Mouse (Mus musculus) 3T3-L1 (cell line): ENCODE results near the gene Gm45261.

Source experiments
- DNase-seq: peaks from one replicate; pipeline ENCODE4 v3.0.0-alpha.2; 2015; ENCODE audit warnings: low read depth, low spot score

The Gm45261 gene

DNA sequence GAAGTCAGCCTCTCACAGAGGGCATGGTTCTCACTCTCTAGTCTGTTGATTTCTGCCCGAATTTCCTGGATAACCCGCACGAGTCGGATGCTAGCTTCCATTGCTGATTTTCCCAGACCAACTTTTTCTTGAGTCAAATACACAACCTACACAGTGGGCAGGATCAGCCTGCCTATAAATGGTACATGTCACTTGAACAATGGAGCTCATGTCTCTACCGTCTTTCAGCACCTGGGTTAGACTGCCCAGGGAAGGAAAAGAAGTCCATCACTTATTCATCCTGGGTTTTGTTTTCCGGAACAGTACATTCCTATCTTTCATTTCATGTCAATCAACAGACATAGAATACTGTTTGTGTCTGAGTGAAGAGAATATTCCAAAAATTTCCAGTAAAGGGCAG lies at the start of gene Gm45261:
Gm45261 (minus strand) TSS at position 101 of the 400 bp plus-strand sequence.
- no peak for DNase-seq

DNA sequence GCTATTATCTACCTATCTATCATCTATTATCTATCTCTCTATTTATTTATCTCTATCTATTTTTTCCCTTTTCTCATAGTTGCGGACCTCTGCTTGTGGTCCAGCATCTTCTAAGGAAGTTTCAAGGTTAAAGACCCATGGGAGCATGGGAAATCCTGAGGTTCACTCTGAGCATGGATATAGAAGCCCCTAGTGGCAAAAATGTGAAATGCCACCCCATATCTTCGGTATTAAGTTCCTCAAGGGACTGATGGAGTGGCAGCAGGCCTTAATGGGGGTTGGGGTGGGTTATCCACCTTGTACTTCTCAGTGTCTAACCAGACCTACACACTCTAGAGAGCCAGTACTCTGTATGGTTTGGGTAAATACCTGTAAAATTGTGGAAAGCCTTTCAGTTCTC lies 43.5 kb upstream of the Gm45261 start:
- peak; percentile 51 for DNase-seq

DNA sequence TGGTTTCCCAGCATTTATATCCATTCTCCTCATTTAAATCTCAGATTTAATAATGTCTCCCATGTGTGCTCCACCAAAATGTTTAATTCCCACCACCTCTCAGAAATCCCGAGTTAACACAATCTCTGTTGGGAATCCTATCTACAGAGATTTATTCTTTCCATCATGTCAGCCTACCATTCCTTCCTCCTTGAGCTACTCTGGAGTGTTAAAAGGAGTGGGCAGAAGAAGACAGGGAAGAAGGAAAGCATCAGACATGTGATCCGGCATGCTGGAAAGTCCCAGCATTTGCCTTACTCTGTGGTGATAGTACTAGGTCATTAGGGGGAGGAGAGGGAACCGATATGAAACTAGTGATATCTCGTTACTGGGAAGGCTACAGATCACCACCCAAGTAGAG lies 42.8 kb upstream of the Gm45261 start:
- no peak for DNase-seq

DNA sequence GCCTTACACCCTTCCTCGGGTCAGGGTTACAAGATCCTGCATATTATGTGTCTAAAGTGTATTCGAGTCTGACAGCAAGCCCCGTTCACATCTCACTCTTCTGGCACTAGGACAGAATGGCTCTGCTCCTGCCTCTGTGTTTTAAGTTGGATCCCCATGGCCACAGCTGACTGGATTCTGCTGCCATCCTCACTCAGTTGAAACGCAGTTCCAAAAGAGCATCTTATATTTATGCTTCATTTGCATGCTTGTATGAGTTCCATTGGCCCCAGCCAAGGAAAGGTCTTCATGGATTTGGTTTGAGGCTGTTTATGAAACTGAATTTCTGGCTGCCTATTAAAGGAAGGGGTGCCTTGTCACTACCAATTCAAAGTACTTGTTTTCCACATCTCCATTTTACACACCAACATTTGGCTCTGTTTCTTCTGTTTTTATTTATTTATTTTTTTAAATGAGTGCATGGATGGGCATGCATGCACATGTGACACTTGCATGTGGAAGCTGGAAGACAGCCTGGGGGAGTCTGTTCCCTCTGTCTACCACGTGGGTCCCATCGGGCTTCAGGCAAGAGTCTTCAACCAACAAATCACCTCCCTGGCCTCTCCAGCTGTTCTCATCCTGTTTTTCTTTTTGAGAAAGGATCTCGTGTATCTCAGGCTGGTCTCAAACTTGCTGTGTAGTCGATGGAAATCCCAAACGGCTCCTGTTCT lies 41.4 kb upstream of the Gm45261 start:
- DNase-seq = no peak

DNA sequence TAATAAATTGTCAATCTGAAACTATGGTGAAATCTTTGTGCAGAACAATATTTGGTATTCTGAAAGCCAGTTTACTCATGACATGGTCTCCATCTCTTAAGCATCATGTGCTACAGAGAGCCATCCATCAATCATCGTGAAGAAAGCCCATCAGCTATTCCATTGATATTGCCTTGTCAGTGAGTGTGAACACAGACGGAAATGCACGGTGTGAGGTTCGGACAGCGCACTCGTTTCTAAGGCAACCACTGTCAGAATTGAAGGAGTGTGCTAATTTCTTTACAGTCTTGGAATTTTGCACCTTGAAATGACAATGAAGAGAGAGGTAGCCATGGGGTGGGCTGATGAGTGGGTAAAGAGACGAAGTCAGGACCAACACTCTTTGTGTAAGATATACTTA lies 38.0 kb upstream of the Gm45261 start:
- no peak for DNase-seq

DNA sequence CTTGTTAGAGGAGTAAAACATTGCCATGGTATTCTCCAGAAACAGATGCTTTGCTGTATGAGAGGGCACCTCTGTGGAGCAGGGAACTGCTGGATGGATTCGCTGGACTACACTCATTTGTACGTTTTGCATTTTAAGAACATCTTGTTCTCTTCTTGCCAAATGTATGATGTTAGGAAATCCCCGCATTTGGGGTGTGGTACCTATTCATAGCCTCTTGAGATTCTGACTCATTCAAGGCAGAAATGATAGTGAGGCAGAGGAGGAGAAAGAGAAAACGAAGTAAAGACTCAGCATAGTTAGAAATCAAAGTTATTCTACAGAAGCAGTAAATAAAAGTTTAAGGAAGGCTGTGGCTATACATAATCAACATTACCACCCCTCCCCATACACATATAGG lies 35.1 kb upstream of the Gm45261 start:
- peak; percentile 72 for DNase-seq

DNA sequence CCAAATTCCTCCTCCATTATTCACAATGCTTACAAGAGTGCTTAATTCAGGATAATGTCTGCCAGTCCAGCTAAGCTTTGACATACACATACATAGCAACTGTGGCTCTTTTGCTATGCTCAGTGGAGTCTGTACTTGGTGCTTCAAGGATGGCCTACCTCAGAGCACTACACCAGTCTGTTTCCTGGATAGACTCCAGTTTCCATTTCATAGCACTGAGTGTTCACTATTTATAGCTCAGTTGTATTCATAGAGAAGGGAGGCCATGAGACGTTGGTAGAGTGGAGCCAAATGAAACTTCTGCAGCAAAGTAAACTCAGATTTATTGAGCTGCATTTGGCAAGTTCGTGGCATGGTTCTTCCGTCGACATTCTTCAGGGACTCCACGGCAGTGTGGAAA lies 22.2 kb upstream of the Gm45261 start:
- DNase-seq = peak; percentile 18

DNA sequence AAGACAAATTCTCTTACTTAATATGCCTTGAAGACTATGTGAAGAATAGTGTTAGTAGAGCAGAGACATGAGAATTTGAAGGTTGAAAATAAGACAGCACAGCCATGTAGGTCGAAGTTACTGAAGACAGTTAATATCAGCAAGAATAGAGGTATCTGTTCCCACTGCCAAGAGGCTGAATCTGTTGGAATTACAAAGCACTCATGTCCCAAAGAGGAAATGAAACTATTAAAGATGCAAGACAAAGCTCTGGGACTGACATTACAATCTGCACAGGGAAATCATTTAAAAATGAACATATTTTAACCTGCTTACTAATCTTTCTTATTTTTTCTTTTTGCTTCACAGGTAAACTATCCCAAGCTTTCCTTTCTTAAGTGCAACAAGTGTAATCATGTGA lies 13.7 kb upstream of the Gm45261 start:
- DNase-seq = no peak

DNA sequence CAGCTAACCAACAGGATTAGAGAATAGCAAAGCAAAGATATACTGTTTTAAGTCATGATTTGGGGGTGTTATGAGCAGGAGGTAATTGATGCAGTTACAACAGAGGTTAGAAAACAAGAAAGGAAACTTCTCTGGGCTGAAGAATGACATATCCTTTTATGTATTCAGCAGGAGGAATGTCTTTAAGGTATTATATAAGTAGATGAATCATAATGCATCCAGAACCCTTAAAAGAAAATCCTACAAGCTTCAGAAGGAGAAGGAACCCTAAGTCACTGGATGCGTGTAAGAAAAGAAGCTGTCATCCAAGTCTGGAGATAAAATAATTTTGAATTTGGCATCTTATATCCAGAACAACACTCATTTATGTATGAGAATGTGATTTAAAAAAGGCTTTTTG lies 11.1 kb upstream of the Gm45261 start:
- DNase-seq = no peak

DNA sequence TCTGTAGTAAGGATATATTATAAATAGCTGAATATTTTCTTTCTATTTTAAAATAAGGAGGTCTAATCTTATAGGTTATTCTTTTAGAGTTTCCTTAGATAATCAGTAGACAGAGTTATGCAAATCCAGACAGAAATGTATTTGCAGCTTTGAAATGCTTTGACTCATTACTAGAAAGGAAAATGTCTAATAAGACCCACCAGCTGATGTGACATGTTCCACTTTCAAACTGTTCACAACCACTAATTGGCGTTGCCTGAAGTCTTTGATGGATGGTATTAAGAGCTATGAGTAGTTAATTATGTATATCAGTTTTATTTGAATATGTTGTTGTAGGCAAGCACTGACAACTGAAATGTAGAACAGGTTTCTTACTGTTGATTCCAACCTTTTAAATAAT lies 1.3 kb downstream of the Gm45261 start:
- no peak for DNase-seq

DNA sequence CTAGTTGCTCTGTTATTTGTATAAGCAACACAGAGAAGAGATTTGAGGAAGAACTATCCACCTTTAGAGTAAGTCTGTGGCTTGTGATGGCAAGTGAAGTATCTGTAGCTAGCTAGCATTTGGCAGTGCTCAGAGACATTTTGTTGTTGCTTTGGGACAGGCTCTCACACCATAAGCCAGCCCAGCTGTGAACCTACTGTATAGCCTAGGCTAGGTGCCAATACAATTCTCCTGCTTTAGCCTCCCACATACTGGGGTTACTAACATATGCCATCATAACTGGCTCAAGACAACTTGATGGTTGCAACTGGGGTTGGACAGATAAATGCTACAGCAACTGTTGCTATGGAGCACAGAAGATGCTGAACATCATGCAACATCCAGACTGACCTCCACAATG lies 1.8 kb downstream of the Gm45261 start:
- no peak for DNase-seq

DNA sequence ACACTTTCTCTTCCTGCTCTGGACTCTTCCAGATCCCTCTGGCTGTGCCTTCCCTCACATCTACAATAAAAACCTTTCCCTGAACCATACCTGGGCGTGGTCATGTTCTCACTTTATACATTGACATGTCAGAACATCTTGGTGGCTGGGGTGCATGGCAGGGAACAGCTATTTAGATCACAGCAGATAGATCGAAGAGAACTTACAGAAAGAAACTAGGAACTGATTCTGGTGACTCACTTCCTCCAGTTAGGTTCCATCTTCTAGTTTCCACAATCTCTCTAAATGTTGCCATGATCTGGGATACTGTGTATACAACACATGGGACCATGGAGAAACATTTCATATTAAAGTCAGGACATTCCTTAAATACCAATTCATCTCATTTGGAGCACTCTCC lies 7.3 kb downstream of the Gm45261 start:
- no peak for DNase-seq

DNA sequence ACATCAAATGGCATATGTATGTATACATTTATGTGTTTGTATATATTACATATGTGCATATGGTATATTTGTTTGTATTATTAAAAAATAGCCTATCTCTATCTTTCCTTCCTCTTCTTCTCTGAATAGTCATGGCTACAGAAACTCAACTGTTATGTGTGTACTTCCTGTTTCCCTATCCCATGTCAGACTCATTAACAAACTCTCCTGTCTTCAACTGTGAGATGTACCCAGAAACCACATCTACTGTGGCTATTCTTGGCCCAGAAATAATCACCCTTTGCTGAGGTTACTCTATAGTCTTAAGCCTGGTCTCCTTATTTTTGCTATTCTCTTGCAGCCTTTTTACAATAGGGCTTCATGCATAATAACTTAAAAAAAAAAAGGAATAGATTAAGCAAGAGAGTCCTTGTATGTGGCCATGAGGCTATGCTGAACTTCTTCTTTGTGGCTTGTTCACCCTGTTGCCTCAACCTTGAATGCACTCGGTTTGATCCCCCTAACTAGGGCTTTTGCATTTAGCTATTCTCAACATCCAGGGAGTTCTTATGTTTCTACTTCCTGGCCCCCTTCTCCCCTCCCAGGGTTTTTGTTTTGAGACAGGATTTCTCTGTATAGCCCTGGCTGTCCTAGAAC lies 9.2 kb downstream of the Gm45261 start:
- DNase-seq = no peak

DNA sequence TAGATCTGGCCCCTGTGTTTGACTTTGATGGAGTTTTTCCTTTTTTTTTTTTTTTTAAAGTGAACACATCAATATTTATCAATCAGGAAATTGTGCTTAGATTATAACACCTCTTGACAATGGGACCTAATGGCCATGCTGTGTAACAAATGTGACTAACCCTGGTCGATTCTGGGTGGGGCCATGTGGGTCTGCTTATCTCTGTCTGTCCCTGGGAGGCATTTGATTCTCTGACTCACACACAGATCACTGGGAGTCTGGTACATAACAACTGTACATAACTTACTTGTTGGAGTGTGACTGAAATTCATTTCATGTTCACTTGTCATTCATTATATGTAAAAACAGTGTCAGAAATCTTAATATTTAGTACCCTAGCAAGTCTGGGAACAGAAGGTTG lies 13.7 kb downstream of the Gm45261 start:
- DNase-seq = peak; percentile 72

DNA sequence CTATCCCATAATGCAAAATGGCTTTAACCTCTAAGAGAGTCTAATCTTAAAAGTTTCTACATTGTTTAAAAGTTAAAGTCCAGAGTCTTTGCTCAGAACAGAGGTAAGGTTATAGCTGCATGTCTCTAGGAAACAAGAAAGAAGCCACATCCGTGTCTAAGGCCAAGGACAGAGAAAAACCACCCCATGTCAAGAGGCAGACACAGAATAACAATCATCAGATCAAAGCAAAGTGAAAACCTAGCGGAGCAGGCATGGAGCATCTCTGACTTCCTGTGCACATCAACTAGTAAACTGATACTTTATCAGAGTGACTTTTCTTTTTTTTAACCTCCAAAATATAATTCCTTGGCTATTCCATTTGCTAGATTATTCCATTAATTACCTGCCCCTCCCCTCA lies 20.3 kb downstream of the Gm45261 start:
- no peak for DNase-seq

DNA sequence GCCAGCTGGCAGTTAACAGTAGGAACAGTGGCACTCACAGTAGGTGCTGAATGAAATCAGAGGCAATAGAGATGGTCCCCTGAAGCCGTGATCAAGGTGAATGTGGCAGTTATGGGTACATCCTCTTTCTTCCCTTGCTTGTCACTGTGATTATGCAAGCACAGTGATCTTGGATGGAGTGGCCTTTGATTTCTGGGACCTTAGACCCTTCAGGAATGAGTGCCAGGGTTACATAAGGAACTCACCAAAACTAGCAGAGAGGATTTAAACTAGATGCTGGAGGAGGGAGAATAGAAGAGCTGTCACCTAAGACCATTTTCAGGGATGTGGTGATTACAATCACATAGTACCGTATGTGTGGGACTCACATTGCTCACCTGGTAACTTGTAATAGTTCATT lies 22.7 kb downstream of the Gm45261 start:
- no peak for DNase-seq

DNA sequence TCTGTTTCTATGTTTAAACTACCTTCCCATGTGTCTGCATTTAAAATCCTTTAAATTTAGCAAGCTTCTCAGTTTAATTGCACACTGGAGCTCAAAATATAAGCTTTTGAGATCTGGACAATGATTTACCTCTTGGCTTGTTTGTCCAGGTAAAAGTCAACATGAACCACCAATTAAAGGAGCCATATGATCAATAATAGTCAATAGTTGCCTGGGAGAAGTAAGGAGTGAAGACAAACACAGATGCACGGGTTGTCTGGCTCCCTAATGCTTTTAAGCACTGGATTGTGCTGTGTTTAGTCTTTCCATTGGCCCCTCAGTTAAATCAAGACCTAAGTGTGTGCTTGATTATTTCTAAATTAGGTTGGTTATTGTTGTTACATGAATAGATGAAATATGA lies 33.3 kb downstream of the Gm45261 start:
- DNase-seq = no peak

DNA sequence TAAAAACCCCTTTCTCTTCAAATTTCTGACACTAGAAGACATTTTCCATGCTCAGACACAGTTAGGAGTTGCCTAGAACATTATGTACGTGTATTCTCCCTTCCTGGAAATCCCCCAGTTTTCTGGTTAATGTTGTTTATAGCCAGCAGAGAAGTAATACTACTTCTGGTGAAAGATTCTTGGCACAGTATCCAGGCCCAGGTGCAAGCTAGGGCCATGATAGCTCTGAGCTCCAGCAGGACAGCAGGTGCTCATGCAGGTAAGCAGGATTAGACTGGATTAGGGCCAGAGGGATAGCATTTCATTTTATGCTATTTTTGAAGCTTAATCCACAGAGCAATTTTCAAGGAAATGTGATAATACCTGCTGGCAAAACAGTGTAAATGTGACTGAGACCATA lies 33.8 kb downstream of the Gm45261 start:
- DNase-seq = no peak

DNA sequence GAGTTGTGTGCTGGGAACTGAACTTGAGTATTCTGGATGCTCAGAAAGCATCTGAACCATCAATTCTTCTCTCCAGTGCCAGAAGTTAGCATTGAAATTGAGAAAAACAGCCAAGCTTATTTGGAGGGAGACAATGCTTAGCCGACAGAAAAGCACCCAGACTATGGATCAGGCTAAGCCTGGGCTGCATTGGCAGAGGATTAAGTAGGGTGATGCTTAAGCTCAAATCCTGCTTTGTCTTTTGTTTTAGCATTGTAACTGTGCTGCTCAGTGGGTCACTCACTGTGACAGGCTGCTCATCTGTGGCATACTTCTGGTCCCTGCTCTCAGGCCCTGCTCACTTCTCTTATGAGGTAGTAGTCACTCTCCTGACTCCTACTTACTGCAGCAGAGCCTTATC lies 36.6 kb downstream of the Gm45261 start:
- DNase-seq = no peak

DNA sequence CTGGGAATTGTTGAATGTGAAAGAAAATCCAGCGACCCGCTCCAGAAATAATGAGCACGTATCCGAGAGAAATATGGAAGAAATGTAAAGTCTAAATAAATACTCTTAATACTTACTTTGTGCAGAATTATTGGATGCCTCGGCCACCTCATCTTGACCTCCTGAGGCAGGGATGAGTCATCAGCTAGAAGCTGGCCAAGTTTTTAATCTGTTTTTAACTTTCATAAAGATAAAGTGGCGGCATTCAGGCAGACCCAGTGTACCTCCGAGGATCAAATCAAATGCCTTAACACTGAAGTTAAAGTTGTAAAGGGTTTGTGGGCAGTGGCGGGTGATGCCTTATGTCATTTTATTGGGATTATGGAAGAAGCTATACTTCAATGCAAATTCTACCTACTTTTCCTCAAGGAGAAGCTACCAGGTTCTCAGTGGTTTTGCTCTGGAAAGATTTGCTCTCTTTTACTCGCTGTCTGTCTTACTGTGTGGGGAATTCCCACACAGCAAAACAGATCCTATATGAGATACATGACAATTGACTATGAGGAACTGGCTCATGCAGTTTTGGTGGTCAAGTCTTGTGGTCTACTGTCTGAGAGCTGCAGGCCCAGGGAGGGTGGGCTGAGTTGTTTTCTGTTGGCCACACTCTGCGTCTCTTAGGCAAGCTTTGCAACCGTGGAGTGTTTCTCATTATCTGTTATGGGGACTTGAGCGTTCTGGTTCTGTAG lies 42.8 kb downstream of the Gm45261 start:
- DNase-seq = peak; percentile 75

DNA sequence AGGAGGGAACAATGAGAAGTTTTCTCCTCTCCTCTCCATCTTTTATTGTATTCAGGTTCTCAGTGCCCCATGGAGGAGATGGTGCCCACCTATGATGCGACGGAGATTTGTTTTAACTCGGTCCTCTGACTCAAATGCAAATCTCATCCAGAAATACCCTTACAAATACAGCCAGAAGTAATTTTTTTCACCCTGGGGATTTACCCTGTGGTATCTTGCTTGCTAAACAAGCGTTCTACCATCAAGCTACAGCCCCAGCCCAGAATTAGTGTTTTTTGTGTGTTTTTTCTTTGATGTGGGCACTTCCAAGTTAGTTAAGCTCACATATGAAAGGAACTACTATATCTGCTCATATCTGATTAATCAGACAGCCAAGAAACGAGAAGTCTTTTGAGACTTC lies 44.9 kb downstream of the Gm45261 start:
- DNase-seq = no peak

DNA sequence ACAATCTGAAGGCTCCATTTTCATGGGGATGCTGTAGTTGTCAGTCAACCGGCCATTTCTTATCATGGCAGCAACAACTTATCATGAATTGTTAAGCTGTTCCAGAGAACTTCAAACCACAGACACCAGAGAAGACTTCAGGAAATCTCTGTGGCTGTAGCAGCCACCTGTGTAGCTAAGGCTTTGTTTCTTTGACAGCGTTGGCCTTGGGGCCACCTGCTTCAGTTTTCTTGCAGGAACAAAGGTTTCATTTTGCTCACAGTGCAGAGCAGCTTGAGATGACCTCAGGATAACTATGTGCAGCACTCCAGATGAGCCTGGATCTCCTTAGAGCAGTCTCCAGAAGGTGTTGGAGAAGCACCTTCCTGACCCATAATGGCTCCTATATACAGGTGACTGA lies 48.7 kb downstream of the Gm45261 start:
- no peak for DNase-seq
